Comparison of ENCODE assay signal across 16 mouse cellular contexts in genomic region chr3:78863005-78863404, GRCm38 (mm10).
DNase-seq lines count a peak whose midpoint lies in the region; TF ChIP-seq lines count a peak whose summit lies in the region.
"Had no signal": no experiment of that assay in that cellular context is flagged by ENCODE, and none has a peak within 500 bp of the region (broad histone marks: within the 10 kb centered on the region; RNA-seq: fewer than 3 reads in every experiment).

No protein-coding gene starts in this region.

- H3K27ac ChIP-seq in CH12.LX (ENCODE audit: insufficient read depth, low read depth) = no peak overlapping the region

- H3K9me3 ChIP-seq in CH12.LX (replicated peaks; ENCODE audit: low read length) = no peaks in the 10 kb centered on the region
- H3K9me3 ChIP-seq: G1E had no signal

- TF ChIP-seq CTCF in CH12.LX (conservative IDR thresholded peaks at IDR 0.05 in 1 of 2, IDR thresholded peaks at IDR 0.05 in 1 of 2; ENCODE audit: low read depth in 2 of 2, low read length in 2 of 2) = no peak

- no peak for TF ChIP-seq RAD21 in CH12.LX (IDR thresholded peaks at IDR 0.05; ENCODE audit: low read depth, low read length)

- H3K9ac ChIP-seq in CH12.LX (ENCODE audit: insufficient read depth, low read depth) = no peak overlapping the region

- peak; percentile 8 for DNase-seq in retina, postnatal 1 day
- DNase-seq in retina, embryonic 14.5 days (ENCODE audit: low spot score) = no peak
- peak; percentile 51 for DNase-seq in CH12.LX (ENCODE audit: extremely low read depth)
- DNase-seq in embryo, embryonic 10.5 days (ENCODE audit: low spot score) = no peak
- DNase-seq: adrenal gland, adult 2 months; adrenal gland, adult 8-10 months; adrenal gland, postnatal 10 days; adrenal gland, postnatal 14 days; adrenal gland, postnatal 25 days; adrenal gland, postnatal 36 days; B cell, adult 2 months; cerebellum, adult 11 months; cerebellum, adult 11-12 months; cerebellum, adult 18-20 months; cerebellum, adult 2 months had no signal

- in situ Hi-C loops in CH12.LX (cut with MboI; ENCODE audit: low pct_ligation_motif_present, low pct_unique_long_range_greater_than_20kb, low sequenced_read_pairs) = no loop called here

- dilution Hi-C loops in CH12.LX (cut with MboI; ENCODE audit: extremely low pct_ligation_motif_present, extremely low pct_unique_long_range_greater_than_20kb, low sequenced_read_pairs) = no loop called here

- H3K79me2 ChIP-seq in CH12.LX (replicated peaks; ENCODE audit: control insufficient read depth, extremely low read depth, insufficient read depth, poor library complexity, severe bottlenecking) = no peaks in the 10 kb centered on the region

- no peak for TF ChIP-seq EP300 in CH12.LX (IDR thresholded peaks at IDR 0.05; ENCODE audit: low read length)

- no peak overlapping the region for H3K4me2 ChIP-seq in CH12.LX (ENCODE audit: insufficient read depth, low read depth, poor library complexity, severe bottlenecking)

- no peak overlapping the region for H3K4me3 ChIP-seq in CH12.LX (replicated peaks in 1 of 3; ENCODE audit: low read depth in 2 of 3, low read length in 2 of 3, poor library complexity in 1 of 3)

- H3K4me1 ChIP-seq in CH12.LX (ENCODE audit: control insufficient read depth in 1 of 2, insufficient read depth in 2 of 2) = peaks cover 0 to 14% of the 10 kb centered on the region in 2 experiments; a peak in 1 of 4 replicates

- H3K36me3 ChIP-seq in CH12.LX (replicated peaks in 1 of 2; ENCODE audit: control insufficient read depth in 1 of 2, insufficient read depth in 1 of 2, low read length in 1 of 2) = no peaks in the 10 kb centered on the region
- H3K36me3 ChIP-seq: G1E had no signal

- H3K27me3 ChIP-seq in CH12.LX (replicated peaks) = no peaks in the 10 kb centered on the region

- TF ChIP-seq POLR2A in CH12.LX (IDR thresholded peaks at IDR 0.05; ENCODE audit: low read depth, low read length) = no peak

TF ChIP-seq in CH12.LX, 34 proteins besides CTCF, POLR2A, EP300 and RAD21:
- no peak for TF ChIP-seq USF1 (IDR thresholded peaks at IDR 0.05; ENCODE audit: low read depth, low read length)
- TF ChIP-seq ETS1 (conservative IDR thresholded peaks at IDR 0.05; ENCODE audit: low read depth, low read length) = peak; percentile 55

Comparison
In these comparisons a context has a peak if more than half of its experiments do, and no peak if none do; other contexts are left out.
1. DNase-seq: peak in retina, postnatal 1 day (single experiment) and CH12.LX (single experiment); none in retina, embryonic 14.5 days (single experiment) and embryo, embryonic 10.5 days (single experiment).